Mouse (Mus musculus) limb, embryonic 11.5 days (tissue): ENCODE measurements around the gene H2-Ob. TPM values are rescaled to one million over a fixed set of nuclear protein-coding genes. Genes with fewer than 3 reads are reported as not detected.

Experiments used
- ATAC-seq: fragments of 200-750 bp; cut with Nextera tagmentation; 2 replicates; pipeline ENCODE4 v1.8.0; 2017; ENCODE audit warnings: low read depth; ENCODE audit not compliant: insufficient number of reproducible peaks, low FRiP score, low TSS enrichment
- DNase-seq: peaks from one replicate; pipeline ENCODE4 v3.0.0-alpha.2; 2015; ENCODE audit warnings: low spot score
- H3K27ac ChIP-seq: fragments of 300-500 bp; sonication (generic); replicated peaks from 2 replicates; pipeline ENCODE4 v1.5.1; 2014; ENCODE audit warnings: low read depth, mild to moderate bottlenecking, low read length
- H3K27me3 ChIP-seq: fragments of 300-500 bp; sonication (generic); 2 replicates; pipeline ENCODE4 v1.6.1; 2014; ENCODE audit warnings: mild to moderate bottlenecking, low read length, mixed read lengths; ENCODE audit not compliant: control insufficient read depth, insufficient read depth
- H3K36me3 ChIP-seq: fragments of 300-500 bp; sonication (generic); 2 replicates; pipeline ENCODE4 v1.6.1; 2014; ENCODE audit warnings: mild to moderate bottlenecking, low read length, moderate library complexity, mixed read lengths; ENCODE audit not compliant: control insufficient read depth, insufficient read depth
- H3K4me1 ChIP-seq: fragments of 300-500 bp; sonication (generic); 2 replicates; pipeline ENCODE4 v1.6.1; 2014; ENCODE audit warnings: low read length, mixed read lengths; ENCODE audit not compliant: control insufficient read depth, insufficient read depth
- H3K4me2 ChIP-seq: fragments of 300-500 bp; sonication (generic); 2 replicates; pipeline ENCODE4 v1.6.1; 2014; ENCODE audit warnings: low read depth, mild to moderate bottlenecking, moderate library complexity; ENCODE audit not compliant: severe bottlenecking
- H3K4me3 ChIP-seq: fragments of 300-500 bp; sonication (generic); 2 replicates; pipeline ENCODE4 v1.5.1; 2014; ENCODE audit warnings: low read depth, low read length
- H3K9ac ChIP-seq: fragments of 300-500 bp; sonication (generic); 2 replicates; pipeline ENCODE4 v1.6.1; 2014; ENCODE audit warnings: mild to moderate bottlenecking, low read length
- H3K9me3 ChIP-seq: fragments of 300-500 bp; sonication (generic); 2 replicates; pipeline ENCODE4 v1.6.1; 2016; ENCODE audit warnings: low read length; ENCODE audit not compliant: control insufficient read depth
- WGBS: fragments of 180-500 bp; shearing (Covaris S2); extraction: QIAGEN DNeasy Blood & Tissue Kit; methylation state at CpG from one replicate; pipeline ENCODE4 v1.1.7; 2014; 5-methylcytosine and 5-hydroxymethylcytosine counted together
- polyA plus RNA-seq: library from polyadenylated mRNA; unstranded; fragments of >200 nt; fragmentation: Nextera tagmentation; extraction: Ambion mirVana; gene quantifications from 2 replicates; pipeline ENCODE4 v1.2.1, GENCODE M21; 2014

The H2-Ob gene
- polyA plus RNA-seq, 1 experiment from 2014 or later, result not detected

DNA sequence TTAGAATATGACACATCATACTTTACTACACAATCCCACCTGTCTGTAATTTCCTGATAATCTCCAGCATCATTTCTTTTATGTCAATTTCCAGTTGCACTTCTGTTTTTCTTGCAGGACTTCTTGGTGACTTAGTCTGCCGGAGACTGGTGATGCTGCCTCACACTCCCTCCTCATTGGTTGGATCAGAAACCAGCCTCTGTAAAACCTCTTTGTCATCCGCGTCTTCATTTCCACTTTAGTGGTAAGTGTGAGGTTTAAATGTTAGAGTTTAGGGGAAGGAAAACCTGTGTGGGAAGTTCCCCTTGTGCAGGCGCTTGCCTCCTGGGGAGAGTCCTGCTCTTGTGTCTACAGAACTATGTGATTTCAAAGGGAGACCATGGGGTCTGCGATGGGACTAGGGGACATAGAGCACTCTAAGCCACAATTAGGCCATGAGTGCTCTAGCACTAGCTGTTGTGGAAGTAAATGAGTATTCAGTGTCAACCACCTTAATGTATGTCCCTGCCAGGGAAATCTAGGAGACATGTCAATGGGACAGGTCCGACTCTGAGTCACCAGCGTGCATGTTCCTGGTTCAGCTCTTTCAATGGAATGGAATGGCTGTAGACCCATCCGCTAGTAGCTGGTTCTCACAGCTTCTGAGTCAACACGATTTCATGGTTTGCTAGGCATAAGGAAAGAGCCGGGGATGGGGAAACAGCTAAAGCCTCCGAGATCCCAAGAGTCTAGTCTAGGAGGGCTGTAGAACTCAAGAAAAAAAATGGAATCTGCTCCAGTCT lies 19.1 kb downstream of the H2-Ob start, which contains the start of gene H2-Ab1:
TSS of gene H2-Ab1 (plus strand) at position 96 of the 782 bp plus-strand sequence.
- Histone ChIP-seq H3K9ac (no peak within 1 kb of the TSS), H3K4me2 (no peak within 1 kb of the TSS), H3K36me3 (no peaks in the 10 kb centered on the region), H3K27ac (no peak within 1 kb of the TSS), H3K27me3 (no peaks in the 10 kb centered on the region), H3K4me3 (no peak within 1 kb of the TSS), H3K9me3 (no peaks in the 10 kb centered on the region), H3K4me1 (no peaks in the 10 kb centered on the region)
- 74% methylated on average over 11 of the region's 11 CpGs for WGBS
- DNase-seq (peak; percentile 74), ATAC-seq (no peak)

DNA sequence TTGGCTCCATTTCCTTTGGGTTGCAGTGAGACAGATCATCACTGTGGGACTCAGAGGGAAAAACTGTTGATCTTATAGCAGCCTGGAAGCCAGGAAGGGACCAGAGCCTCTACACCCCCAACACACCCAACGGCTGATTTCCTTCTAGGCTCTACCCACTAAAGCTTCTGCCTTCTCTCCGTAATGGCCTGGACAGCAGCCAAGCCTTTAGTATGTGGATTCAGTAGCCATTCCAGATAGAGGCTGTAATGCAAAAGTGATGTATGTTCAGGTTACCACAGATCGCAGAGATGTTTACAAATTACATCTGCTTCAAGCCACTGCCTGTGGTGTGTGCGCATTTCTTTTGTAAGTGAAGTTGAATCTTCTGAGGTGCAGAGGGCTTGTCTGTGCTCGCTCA lies 21.8 kb downstream of the H2-Ob start:
- H3K27me3 ChIP-seq, result peaks cover 7% of the 10 kb centered on the region; the same call in 1 of the 2 replicates

DNA sequence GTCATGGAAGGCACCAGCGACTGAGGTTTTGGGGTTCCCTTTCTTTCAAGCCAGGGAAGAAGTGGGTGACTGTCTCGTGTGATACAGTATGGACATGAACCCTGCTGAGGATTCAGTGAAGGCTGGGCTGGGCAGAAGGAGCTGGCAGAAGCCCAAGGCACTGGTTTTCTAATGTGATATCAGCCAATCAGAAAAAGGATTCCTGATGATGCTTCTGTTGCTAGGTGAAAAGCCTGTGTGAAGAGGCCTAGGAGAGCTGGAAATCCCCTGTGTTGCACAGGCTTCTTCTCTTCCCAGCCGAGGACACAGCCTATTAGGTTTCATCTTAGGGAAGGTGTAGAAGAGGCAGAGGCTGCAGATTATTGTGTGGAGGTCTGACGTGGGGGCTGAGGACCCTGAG lies 22.8 kb downstream of the H2-Ob start:
- ATAC-seq (no peak), DNase-seq (peak; percentile 45)
- Histone ChIP-seq H3K27me3 (peaks cover 7% of the 10 kb centered on the region; the same call in 1 of the 2 replicates), H3K4me3 (no peak overlapping the region), H3K9me3 (no peaks in the 10 kb centered on the region), H3K36me3 (no peaks in the 10 kb centered on the region), H3K9ac (no peak overlapping the region; the same call in 1 of the 2 replicates), H3K27ac (no peak overlapping the region), H3K4me2 (no peak overlapping the region), H3K4me1 (peaks cover 3% of the 10 kb centered on the region; the same call in 1 of the 2 replicates)
- 32% methylated on average over 4 of the region's 4 CpGs for WGBS

More for the DNA sequence above, 21.8 kb downstream of the H2-Ob start:
- Histone ChIP-seq H3K9me3 (no peaks in the 10 kb centered on the region), H3K4me3 (no peak overlapping the region), H3K4me2 (no peak overlapping the region), H3K9ac (no peak overlapping the region), H3K27ac (no peak overlapping the region), H3K36me3 (no peaks in the 10 kb centered on the region), H3K4me1 (peaks cover 3% of the 10 kb centered on the region; the same call in 1 of the 2 replicates)
- WGBS, result 85% methylated on average over 5 of the region's 5 CpGs
- no peak for DNase-seq
- no peak for ATAC-seq

DNA sequence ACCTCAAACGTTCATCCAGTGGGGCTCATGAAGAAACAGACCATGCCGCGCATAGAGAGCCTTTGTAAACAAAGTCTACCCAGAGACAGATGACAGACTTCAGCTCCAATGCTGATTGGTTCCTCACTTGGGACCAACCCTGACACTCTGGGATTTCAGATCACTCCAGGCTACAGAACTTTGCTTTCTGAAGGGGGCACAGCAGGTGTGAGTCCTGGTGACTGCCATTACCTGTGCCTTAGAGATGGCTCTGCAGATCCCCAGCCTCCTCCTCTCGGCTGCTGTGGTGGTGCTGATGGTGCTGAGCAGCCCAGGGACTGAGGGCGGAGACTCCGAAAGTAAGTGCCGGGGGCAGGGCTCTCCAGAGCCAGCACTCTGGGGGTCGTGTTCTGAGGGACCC lies 24.4 kb downstream of the H2-Ob start:
- H3K4me1 ChIP-seq, result peaks cover 3% of the 10 kb centered on the region; the same call in 1 of the 2 replicates
- no peaks in the 10 kb centered on the region for H3K9me3 ChIP-seq
- peak overlapping the region; percentile 35 for H3K4me3 ChIP-seq
- peak overlapping the region; percentile 95 for H3K4me2 ChIP-seq
- no peak overlapping the region for H3K27ac ChIP-seq
- ATAC-seq, result peak; percentile 83
- DNase-seq, result peak; percentile 91
- H3K9ac ChIP-seq, result no peak overlapping the region; the same call in 1 of the 2 replicates
- under 1% methylated on average over 8 of the region's 8 CpGs for WGBS
- no peaks in the 10 kb centered on the region for H3K36me3 ChIP-seq
- H3K27me3 ChIP-seq, result peaks cover 7% of the 10 kb centered on the region; the same call in 1 of the 2 replicates

DNA sequence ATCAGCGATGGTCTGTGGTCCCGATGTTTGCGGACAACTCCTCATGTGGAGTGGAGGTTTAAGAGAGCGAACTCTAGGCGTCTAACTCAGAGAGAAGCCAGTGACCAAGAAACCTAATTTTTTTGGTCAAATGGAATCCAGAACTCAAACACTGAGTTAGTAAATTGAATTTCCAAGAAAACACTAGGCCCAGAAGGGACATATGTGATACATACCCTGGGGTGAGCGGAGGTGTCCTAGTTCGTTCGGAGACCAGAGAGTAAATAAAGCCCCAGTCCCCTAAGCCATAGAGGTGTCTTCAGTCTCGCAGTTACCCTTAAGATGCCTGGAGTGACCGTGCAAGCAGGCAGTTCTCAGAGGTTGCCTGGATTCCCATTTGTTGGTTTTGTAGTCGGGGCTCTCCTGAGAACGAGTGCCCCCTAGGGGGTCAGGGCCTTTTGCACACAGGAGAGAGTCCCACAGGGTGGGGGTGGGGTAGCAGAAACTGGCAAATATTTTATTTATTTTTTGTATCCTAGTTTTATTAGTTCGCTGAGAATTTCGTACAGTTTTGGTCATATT lies 25.2 kb downstream of the H2-Ob start:
- ATAC-seq (no peak), DNase-seq (peak; percentile 68)
- H3K4me3 ChIP-seq, result peak overlapping the region; percentile 46
- H3K36me3 ChIP-seq, result no peaks in the 10 kb centered on the region
- peaks cover 3% of the 10 kb centered on the region; the same call in 1 of the 2 replicates for H3K4me1 ChIP-seq
- 5% methylated on average over 14 of the region's 14 CpGs for WGBS
- H3K9ac ChIP-seq, result no peak overlapping the region
- peaks cover 7% of the 10 kb centered on the region; the same call in 1 of the 2 replicates for H3K27me3 ChIP-seq
- H3K4me2 ChIP-seq, result peak overlapping the region; percentile 95
- H3K9me3 ChIP-seq, result no peaks in the 10 kb centered on the region
- no peak overlapping the region for H3K27ac ChIP-seq

DNA sequence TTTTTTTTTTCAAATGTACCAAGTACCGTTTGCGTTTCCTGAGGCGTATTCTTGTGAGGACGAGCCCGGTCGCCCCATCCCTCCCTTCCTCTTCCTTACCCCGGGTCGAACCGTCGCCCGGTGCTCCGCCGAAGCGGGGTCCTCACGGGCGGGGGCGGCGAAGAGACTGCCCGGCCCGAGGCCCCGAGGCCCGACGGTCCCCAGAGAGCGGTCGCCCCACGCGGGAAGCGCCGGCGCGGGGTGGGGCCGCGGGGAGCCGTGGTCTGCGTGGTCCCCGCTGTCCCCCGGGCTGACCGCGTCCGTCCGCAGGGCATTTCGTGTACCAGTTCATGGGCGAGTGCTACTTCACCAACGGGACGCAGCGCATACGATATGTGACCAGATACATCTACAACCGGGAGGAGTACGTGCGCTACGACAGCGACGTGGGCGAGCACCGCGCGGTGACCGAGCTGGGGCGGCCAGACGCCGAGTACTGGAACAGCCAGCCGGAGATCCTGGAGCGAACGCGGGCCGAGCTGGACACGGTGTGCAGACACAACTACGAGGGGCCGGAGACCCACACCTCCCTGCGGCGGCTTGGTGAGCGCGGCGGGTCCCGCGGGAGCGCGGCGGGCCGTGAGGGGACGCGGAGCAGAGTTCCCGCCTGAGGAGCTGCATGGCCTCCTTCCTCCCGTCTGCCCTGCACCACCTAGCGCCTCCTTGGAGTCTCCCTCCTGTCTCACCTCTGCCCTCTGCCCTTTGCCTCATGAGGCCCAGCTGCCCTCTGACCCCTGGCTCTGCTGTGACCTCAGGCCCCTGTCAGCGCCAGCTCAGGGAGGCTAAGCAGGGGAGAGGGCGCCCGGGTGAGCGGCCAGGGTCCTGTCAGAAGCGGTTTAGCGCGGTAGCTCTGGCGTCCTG lies 26.0 kb downstream of the H2-Ob start:
- Histone ChIP-seq H3K4me3 (peak overlapping the region; percentile 46), H3K27me3 (peaks cover 7% of the 10 kb centered on the region; the same call in 1 of the 2 replicates), H3K36me3 (no peaks in the 10 kb centered on the region), H3K27ac (no peak overlapping the region), H3K9me3 (no peaks in the 10 kb centered on the region), H3K9ac (peak overlapping the region; percentile 56), H3K4me2 (peak overlapping the region; percentile 95), H3K4me1 (peaks cover 3% of the 10 kb centered on the region; the same call in 1 of the 2 replicates)
- DNase-seq, result peak; percentile 67
- no peak for ATAC-seq
- WGBS, result under 1% methylated on average over 86 of the region's 93 CpGs

DNA sequence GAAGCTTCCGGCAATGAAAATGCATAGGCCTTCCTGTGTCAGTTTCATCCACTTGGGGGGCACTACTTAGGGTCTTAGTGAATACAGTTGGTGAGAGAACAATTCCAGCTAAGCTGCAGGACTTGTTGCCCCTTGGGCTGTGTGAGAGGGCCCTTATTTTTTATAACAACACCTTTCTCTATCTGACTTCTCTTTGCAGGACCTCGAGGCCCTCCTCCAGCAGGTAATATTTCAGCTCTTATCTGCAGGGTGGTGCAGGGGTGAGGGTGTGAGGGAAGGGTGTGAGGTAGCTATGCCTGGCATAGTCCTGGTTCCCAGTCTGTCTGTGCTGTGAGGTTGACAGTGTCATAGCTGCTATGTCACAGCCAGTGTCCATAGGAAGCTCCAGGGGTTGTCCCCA lies 29.6 kb downstream of the H2-Ob start:
- H3K36me3 ChIP-seq, result no peaks in the 10 kb centered on the region
- H3K9ac ChIP-seq, result no peak overlapping the region
- no peak for DNase-seq
- WGBS, result 82% methylated on average over 2 of the region's 2 CpGs
- ATAC-seq, result no peak
- H3K4me3 ChIP-seq, result no peak overlapping the region
- H3K9me3 ChIP-seq, result no peaks in the 10 kb centered on the region
- H3K4me1 ChIP-seq, result peaks cover 3% of the 10 kb centered on the region; the same call in 1 of the 2 replicates
- no peak overlapping the region for H3K27ac ChIP-seq
- H3K4me2 ChIP-seq, result no peak overlapping the region
- H3K27me3 ChIP-seq, result peaks cover 7% of the 10 kb centered on the region; the same call in 1 of the 2 replicates

DNA sequence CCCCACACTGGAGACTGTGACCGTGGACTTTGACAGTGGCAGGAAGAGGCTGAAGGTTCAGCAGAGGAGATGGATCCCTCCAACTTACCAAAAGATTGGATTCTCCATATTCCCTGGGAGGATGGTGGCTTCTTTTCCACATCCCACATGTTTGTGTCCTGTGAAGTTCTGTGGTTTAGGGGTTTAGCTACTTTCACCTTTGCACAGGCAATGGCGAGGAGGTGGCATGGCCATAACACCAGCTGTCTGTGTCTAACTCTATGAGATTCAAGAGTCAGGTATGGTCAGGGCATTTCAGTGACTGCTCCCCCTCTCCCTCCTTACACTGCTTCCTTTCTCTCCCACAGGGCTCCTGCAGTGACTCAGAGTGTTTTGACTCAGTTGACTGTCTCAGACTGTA lies 30.0 kb downstream of the H2-Ob start:
- peaks cover 3% of the 10 kb centered on the region; the same call in 1 of the 2 replicates for H3K4me1 ChIP-seq
- WGBS, result 90% methylated on average over 2 of the region's 2 CpGs
- no peak for ATAC-seq
- H3K27ac ChIP-seq, result no peak overlapping the region
- no peaks in the 10 kb centered on the region for H3K36me3 ChIP-seq
- DNase-seq, result no peak
- H3K9ac ChIP-seq, result no peak overlapping the region
- H3K4me2 ChIP-seq, result no peak overlapping the region
- no peaks in the 10 kb centered on the region for H3K9me3 ChIP-seq
- H3K4me3 ChIP-seq, result no peak overlapping the region
- peaks cover 7% of the 10 kb centered on the region; the same call in 1 of the 2 replicates for H3K27me3 ChIP-seq
